Mouse (Mus musculus) brain, embryonic 14.5 days (tissue): ENCODE data around the gene Camta1. TPM values are rescaled to one million over a fixed set of nuclear protein-coding genes. Genes with fewer than 3 reads are reported as not detected.

ENCODE experiments used
- DNase-seq: peaks from one replicate; pipeline ENCODE4 v3.0.0-alpha.2; 2011; ENCODE audit warnings: low read depth
- CTCF ChIP-seq: fragments of 200-500 bp; IDR thresholded peaks from 2 replicates; pipeline ENCODE4 v1.5.1; 2012; ENCODE audit warnings: inconsistent platforms, mild to moderate bottlenecking, moderate library complexity, borderline replicate concordance; ENCODE audit not compliant: insufficient read depth, insufficient read length; ENCODE audit errors: extremely low read depth
- POLR2A ChIP-seq: fragments of 200-500 bp; IDR thresholded peaks from 2 replicates; pipeline ENCODE4 v1.6.1; 2012; ENCODE audit warnings: mild to moderate bottlenecking, inconsistent platforms, borderline replicate concordance; ENCODE audit not compliant: poor library complexity, insufficient read depth, insufficient read length, severe bottlenecking; ENCODE audit errors: extremely low read depth
- polyA plus RNA-seq: library from polyadenylated mRNA; depleted of rRNA; stranded (reverse); fragments of >200 nt; gene quantifications from 2 replicates; pipeline ENCODE4 v1.2.3, GENCODE M21; 2012

Camta1 gene
- polyA plus RNA-seq, 1 experiment = 92.9 TPM

- TF ChIP-seq CTCF (no peak), POLR2A (no peak)
- DNase-seq = no peak
Observed at GRCm38 (mm10) chr4:150903091-150903742, 958.5 kb downstream of the Camta1 start.

GRCm38 (mm10) chr4:150902062-150902461 is 959.6 kb downstream of the Camta1 start:
- TF ChIP-seq POLR2A = no peak
- TF ChIP-seq CTCF = no peak
- no peak for DNase-seq

DNA sequence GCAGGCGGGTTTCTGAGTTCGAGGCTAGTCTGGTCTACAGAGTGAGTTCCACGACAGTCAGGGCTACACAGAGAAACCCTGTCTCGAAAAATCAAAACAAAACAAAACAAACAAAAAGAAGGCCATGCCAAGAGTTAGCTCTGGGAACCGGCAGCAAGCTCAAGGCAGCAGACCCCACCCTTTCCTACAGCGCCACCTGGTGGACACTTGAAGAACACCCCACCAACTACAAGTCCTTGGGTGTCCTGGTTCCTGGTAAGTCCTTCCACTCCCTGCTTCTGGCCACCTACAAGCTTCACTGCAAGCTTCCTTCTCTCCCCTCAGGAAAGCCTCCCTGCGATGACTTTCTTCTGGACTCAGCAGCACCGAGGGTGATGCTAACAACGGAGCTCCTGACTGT is 960.0 kb downstream of the Camta1 start:
- DNase-seq = peak; percentile 75

GRCm38 (mm10) chr4:150900486-150900885 is 961.2 kb downstream of the Camta1 start:
- DNase-seq = no peak
- TF ChIP-seq CTCF = no peak
- TF ChIP-seq POLR2A = no peak

More for the DNA sequence above, 960.0 kb downstream of the Camta1 start:
- TF ChIP-seq CTCF (peak; percentile 77), POLR2A (no peak)

DNA sequence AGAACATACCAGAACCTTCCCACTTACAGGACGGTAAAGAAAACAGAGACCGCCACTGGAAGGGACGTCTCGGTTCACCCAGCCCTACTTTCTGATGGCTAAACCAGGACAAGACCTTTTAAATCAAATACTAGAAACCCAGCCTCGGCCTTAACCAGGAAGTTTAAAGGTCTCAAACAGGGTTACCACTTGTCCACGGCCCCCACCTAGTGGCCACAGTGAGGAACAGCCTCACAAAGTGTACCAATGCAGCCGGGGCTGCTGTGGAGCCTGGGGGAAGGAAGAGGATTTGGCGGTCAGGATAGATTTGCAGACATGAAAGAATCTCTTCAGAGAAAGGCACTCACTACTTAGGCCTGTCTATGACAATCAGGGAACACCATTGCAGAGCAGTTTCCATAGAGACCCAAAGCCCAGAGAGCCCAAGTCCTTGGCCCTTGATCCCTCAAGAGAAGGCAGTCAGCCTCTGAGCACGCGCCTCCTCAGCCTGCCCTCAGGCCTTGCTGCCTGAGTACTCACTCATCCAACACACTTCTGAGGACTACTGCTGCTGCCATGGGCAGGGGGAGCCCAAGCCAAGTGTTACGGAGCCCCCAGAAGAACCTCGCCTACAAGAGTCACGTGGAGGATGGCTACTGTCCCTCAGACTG is 962.8 kb downstream of the Camta1 start:
- peak; percentile 80 for DNase-seq
- TF ChIP-seq POLR2A (no peak), CTCF (peak; percentile 88)

DNA sequence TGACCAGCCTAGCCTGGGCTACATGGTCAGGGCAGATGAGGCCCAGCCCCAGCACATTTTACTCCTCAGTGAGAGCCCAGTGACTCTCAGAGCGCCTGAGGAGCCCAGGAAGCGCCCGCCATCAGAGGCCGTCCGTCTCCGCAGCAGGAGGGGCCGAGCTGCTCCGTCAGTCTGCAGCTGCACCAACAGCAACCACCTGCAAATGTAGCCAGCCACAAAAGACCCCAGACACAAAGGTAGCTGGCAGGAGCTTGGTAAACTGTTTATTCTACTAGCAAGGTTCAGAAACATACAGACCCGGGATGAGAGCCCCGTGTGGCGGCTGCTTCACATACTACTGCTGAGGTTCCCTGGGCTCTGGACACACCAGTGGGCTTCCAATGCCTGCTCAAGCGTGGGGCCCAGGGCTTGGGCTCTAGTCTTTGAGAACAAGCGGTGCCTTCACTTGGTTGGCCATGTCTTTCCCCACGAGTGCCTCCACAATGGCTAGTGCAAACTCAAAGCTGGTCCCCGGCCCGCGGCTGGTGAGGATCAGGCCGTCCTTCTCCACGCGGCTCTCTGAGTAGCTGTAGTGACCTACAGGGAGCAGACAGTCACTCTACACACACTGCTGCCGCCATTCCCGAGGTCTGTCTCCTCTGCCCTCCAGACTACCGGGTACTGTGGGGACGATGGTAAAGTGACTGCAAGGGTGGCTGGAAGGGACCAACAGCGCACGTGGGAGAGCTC is 964.6 kb downstream of the Camta1 start:
- no peak for DNase-seq
- TF ChIP-seq POLR2A = no peak

- DNase-seq = no peak
- TF ChIP-seq POLR2A = no peak
- TF ChIP-seq CTCF = no peak
Observed at GRCm38 (mm10) chr4:150894718-150895501, 966.8 kb downstream of the Camta1 start.

DNA sequence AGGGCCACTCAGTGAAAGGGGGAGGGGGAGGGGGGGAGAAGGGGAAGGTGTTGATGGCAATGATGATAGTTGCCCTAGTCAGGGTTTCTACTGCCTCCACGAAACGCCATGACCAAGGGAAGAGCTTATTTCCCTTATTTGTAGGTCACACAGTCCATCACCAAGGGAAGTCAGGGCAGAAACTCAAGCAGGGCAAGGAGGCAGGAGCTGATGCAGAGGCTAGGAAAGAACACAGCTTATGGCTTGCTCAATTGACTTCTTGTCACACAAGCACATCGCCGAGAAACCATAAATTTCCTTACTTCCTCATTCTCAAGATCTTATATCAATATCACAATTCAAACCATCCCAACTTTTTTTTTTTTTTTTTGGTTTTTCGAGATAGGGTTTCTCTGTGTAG is 970.4 kb downstream of the Camta1 start:
- TF ChIP-seq POLR2A (no peak), CTCF (no peak)
- DNase-seq = no peak

- TF ChIP-seq CTCF (no peak), POLR2A (no peak)
- DNase-seq = peak; percentile 32
Observed at GRCm38 (mm10) chr4:150889955-150890315, 971.7 kb downstream of the Camta1 start.

- no peak for TF ChIP-seq POLR2A
- TF ChIP-seq CTCF = no peak
- DNase-seq = peak; percentile 8
Observed at GRCm38 (mm10) chr4:150889273-150889954, 972.3 kb downstream of the Camta1 start.

- no peak for DNase-seq
- TF ChIP-seq POLR2A = no peak
- no peak for TF ChIP-seq CTCF
Observed at GRCm38 (mm10) chr4:150888492-150888891, 973.2 kb downstream of the Camta1 start.

- TF ChIP-seq CTCF = no peak
- TF ChIP-seq POLR2A = no peak
- no peak for DNase-seq
Observed at GRCm38 (mm10) chr4:150887903-150888302, 973.8 kb downstream of the Camta1 start.
